Mouse (Mus musculus) limb, embryonic 12.5 days (tissue): Measurements from ENCODE around the gene Col28a1. TPM values are rescaled to one million over a fixed set of nuclear protein-coding genes. Genes with fewer than 3 reads are reported as not detected.
A peak's percentile ranks its signal among the peaks of the same experiment; 100 is the strongest.
"Not testable (repeated sequence)": the region's sequence is repeated elsewhere in the genome, so short reads cannot be mapped to it uniquely, and the experiment has no call there.

Experiments
- ATAC-seq: fragments of 200-750 bp; cut with Nextera tagmentation; 2 replicates; pipeline ENCODE4 v1.8.0; 2017; ENCODE audit warnings: low read depth, moderate TSS enrichment; ENCODE audit not compliant: insufficient number of reproducible peaks, insufficient read depth, low FRiP score, low TSS enrichment
- H3K27ac ChIP-seq: fragments of 300-500 bp; sonication (generic); 2 replicates; pipeline ENCODE4 v1.5.1; 2016; ENCODE audit warnings: mild to moderate bottlenecking, moderate library complexity
- H3K27me3 ChIP-seq: fragments of 300-500 bp; sonication (generic); 2 replicates; pipeline ENCODE4 v1.6.1; 2016; ENCODE audit warnings: mild to moderate bottlenecking, moderate library complexity
- H3K36me3 ChIP-seq: fragments of 300-500 bp; sonication (generic); 2 replicates; pipeline ENCODE4 v1.6.1; 2016; ENCODE audit warnings: mild to moderate bottlenecking, moderate library complexity
- H3K4me1 ChIP-seq: fragments of 300-500 bp; sonication (generic); replicated peaks from 2 replicates; pipeline ENCODE4 v1.6.1; 2016
- H3K4me2 ChIP-seq: fragments of 300-500 bp; sonication (generic); 2 replicates; pipeline ENCODE4 v1.6.1; 2016; ENCODE audit warnings: mild to moderate bottlenecking, moderate library complexity
- H3K4me3 ChIP-seq: fragments of 300-500 bp; sonication (generic); replicated peaks from 2 replicates; pipeline ENCODE4 v1.5.1; 2016; ENCODE audit warnings: mild to moderate bottlenecking
- H3K9ac ChIP-seq: fragments of 300-500 bp; sonication (generic); replicated peaks from 2 replicates; pipeline ENCODE4 v1.6.1; 2016; ENCODE audit warnings: mild to moderate bottlenecking, moderate library complexity
- H3K9me3 ChIP-seq: fragments of 300-500 bp; sonication (generic); 2 replicates; pipeline ENCODE4 v1.6.1; 2016; ENCODE audit warnings: mild to moderate bottlenecking, moderate library complexity
- WGBS: fragments of 180-500 bp; shearing (Covaris S2); methylation state at CpG from one replicate; pipeline ENCODE4 v1.1.7; 2016; 5-methylcytosine and 5-hydroxymethylcytosine counted together
- polyA plus RNA-seq: library from polyadenylated mRNA; unstranded; fragments of >200 nt; fragmentation: Nextera tagmentation; extraction: Ambion mirVana; gene quantifications from 2 replicates; pipeline ENCODE4 v1.2.1, GENCODE M21; 2016

The Col28a1 gene
- polyA plus RNA-seq, 1 experiment from 2014 or later, result 0.48 TPM

DNA sequence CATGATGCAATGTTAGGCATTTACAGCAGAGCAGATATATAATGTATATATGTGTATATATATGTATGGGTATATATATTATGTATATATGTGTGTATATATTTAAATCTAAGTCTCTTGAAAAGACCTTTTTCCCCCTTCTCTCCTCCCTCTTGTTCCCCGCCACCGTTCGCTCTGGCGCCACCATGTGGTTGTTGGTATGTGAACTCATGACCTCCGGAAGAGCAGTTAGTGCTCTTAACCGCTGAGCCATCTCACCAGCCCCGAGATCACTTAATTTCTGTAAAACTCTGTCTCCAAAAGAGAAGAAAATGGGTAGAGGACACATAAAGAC lies 208.8 kb downstream of the Col28a1 start:
- Histone ChIP-seq H3K9me3 (no peaks in the 10 kb centered on the region), H3K36me3 (no peaks in the 10 kb centered on the region), H3K27ac (no peak overlapping the region), H3K4me3 (peak overlapping the region; percentile 21), H3K9ac (no peak overlapping the region), H3K4me2 (peak overlapping the region; percentile 37), H3K27me3 (no peaks in the 10 kb centered on the region), H3K4me1 (no peaks in the 10 kb centered on the region)
- 48% methylated on average over 7 of the region's 7 CpGs for WGBS
- no peak for ATAC-seq

DNA sequence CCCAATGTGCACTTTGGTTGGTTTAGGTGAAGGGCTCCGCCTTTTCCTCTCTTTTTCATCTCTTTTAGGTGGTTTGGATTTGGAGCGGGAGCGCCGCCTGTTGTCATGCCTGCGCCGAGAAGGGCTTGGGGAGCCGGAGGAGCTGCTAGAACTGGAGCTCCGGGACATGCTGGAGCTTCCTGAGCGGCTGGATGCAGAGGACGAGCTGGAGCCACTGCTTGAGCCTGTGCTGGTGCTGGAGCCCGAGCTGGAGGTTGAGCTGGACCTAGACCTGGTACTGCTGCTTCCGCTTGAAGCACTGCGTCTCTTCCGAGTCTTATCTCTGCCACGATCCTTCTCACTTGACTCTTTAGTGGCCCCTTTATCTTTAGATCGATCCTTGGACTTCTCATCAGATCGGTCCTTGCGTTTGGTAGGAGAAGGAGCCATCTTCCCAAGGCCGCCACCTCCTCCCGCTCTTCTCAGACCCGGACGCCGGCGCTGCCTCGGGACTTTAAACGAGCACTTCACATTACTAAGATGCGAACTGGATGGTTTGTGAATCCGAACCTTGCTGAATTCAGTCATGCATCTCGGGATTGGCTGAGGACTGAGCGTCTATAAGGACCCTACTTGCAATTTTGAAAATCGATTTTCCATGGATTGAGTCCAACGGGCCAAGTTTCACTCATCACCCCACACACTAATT lies 209.3 kb downstream of the Col28a1 start:
- not testable (repeated sequence) for H3K27me3 ChIP-seq, H3K9me3 ChIP-seq, ATAC-seq, H3K4me1 ChIP-seq, H3K36me3 ChIP-seq, H3K9ac ChIP-seq, H3K27ac ChIP-seq
- peak overlapping the region; percentile 37 for H3K4me2 ChIP-seq
- H3K4me3 ChIP-seq, result peak overlapping the region; percentile 21
- WGBS, result 64% methylated on average over 32 of the region's 32 CpGs

DNA sequence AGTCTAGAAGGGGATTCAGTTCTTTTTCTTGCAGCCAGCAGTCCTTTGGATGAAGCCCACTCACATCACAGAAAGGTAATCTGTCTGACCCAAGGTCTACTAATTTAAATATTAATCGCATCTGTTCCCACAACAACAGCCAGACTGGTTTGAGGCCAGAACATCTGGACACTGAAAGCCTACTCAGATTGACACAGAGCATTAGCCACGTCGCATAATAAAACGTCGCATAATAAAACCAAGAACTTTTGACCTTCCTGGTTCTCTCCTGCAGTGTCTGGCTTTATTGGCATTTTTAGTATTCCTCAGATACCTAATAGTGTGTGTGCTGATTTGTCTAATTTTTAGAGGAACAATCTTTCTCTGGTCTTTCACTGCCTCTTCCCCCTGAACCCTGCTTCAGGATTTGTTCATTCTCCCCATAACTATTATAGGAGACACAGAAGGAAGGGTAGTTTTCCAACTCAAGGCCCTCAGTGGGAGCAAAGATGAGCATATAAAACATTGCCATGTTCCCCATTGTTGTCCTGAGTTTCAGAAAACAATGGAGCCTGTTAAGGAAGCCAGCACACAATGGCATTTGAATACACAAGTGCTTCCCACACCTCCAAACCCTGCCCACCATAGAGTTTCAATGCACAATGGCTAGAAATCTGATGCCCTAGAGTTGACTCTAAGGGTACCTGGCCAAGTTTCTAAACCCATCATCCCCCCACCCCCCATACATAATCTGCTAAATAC lies 221.2 kb downstream of the Col28a1 start:
- ATAC-seq, result 0 out of 2 replicates have a peak, but pooled peaks have one; percentile 62
- Histone ChIP-seq H3K4me2 (no peak overlapping the region), H3K4me1 (peaks cover 16% of the 10 kb centered on the region), H3K4me3 (no peak overlapping the region), H3K9me3 (no peaks in the 10 kb centered on the region), H3K9ac (no peak overlapping the region), H3K27ac (no peak overlapping the region), H3K27me3 (no peaks in the 10 kb centered on the region), H3K36me3 (no peaks in the 10 kb centered on the region)
- 18% methylated on average over 5 of the region's 5 CpGs for WGBS

DNA sequence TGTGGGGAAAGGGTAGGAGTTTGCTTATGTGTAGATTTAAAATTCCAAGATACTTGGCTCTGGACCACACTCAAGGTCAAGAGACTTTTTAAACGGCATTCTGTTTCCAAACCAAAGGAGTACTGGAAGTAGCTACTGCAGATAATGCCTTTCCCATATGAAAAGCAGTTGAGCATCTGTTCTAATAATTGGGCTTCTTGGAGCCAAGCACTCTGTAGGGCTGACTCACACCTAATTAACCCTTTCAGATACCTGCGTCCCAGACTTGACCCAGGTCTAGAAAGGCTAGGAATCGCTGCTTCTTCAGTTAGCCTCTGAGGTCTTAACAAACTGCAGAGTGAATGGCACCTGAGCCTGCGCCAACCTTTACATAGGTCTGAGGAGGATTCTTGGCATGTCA lies 223.0 kb downstream of the Col28a1 start:
- Histone ChIP-seq H3K27ac (no peak overlapping the region), H3K9me3 (no peaks in the 10 kb centered on the region), H3K27me3 (no peaks in the 10 kb centered on the region), H3K36me3 (no peaks in the 10 kb centered on the region), H3K4me3 (no peak overlapping the region), H3K9ac (no peak overlapping the region), H3K4me1 (peaks cover 23% of the 10 kb centered on the region), H3K4me2 (no peak overlapping the region)
- 0 out of 2 replicates have a peak, but pooled peaks have one; percentile 32 for ATAC-seq
- WGBS, result 53% methylated on average over 4 of the region's 4 CpGs

DNA sequence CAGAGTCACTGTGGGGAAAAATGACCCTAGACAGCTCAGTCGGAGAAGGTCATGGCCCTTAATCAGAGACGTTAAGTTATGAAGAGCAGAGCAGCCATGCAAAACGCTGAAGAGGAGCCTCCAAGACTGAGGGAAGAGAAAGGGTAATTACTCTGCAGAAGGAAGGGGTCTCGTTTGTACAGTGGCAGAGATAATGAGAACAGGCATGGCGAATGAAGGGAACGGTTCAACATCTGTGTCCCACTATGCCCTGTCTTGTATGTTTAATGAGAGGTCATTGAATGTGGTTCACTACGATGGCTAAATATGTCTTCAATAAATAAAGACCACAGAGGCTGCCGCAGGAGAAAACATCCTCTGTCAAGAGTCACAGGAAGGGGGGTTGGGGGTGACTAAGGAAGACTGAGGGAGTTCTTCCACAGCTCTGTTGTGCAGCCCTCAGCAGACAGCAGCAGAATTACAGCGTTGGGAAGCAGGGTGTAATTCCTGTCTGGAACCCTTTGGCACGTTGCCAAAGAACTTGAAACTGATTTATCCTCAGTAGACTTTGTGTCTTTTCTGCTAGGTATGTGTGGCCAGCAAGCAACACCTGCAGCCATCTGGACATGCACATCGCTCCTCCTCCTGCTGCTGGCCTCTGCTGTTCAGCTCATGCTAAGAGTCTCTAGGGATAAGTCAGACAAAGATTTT lies 226.4 kb downstream of the Col28a1 start:
- H3K27me3 ChIP-seq, result no peaks in the 10 kb centered on the region
- 0 out of 2 replicates have a peak overlapping the region, but pooled peaks have one; percentile 7 for H3K27ac ChIP-seq
- peak; percentile 78; the same call in 1 of the 2 replicates for ATAC-seq
- 27% methylated on average over 11 of the region's 11 CpGs for WGBS
- no peak overlapping the region for H3K4me3 ChIP-seq
- no peaks in the 10 kb centered on the region for H3K9me3 ChIP-seq
- H3K36me3 ChIP-seq, result no peaks in the 10 kb centered on the region
- H3K4me1 ChIP-seq, result peaks cover 18% of the 10 kb centered on the region
- H3K4me2 ChIP-seq, result no peak overlapping the region
- no peak overlapping the region for H3K9ac ChIP-seq

DNA sequence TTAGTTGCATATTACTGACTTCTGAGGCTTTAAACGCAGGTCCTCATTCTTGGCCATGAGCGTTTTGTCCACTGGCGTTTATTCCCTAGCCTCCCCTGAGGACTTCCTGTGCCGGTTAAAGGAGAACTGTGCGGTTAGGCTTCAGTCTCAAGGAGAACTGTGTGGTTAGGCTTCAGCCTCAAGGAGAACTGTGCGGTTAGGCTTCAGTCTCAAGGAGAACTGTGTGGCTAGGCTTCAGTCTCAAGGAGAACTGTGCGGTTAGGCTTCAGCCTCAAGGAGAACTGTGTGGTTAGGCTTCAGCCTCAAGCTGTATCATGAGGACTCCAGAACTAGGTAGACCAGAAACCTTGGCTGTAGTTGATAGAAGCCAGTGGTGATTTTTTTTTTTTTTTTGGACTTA lies 229.7 kb downstream of the Col28a1 start:
- 88% methylated on average over 7 of the region's 7 CpGs for WGBS
- Histone ChIP-seq H3K4me2 (no peak overlapping the region), H3K4me1 (peaks cover 11% of the 10 kb centered on the region), H3K27me3 (no peaks in the 10 kb centered on the region), H3K9me3 (no peaks in the 10 kb centered on the region), H3K4me3 (no peak overlapping the region), H3K36me3 (no peaks in the 10 kb centered on the region), H3K9ac (no peak overlapping the region), H3K27ac (no peak overlapping the region)
- no peak for ATAC-seq

DNA sequence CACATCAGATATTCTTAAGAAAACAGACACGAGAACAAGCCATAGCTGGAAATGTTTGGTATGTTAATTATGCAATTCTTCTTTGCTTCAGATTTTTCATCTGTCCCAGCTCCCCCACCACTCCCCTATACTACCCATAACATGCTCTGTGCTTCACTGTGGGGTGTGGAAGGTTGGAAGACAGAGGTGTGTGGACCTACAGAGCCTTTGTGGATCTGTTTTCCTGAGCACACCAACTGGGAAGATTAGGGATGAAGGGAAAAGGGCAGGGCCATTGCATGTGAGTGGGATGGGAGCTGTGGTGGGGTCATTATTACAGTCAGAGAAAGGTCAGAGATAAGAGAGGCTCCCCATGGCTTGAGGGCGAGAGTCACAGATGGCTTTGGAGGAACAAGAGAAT lies 240.2 kb downstream of the Col28a1 start:
- no peaks in the 10 kb centered on the region for H3K27me3 ChIP-seq
- H3K27ac ChIP-seq, result no peak overlapping the region
- no peaks in the 10 kb centered on the region for H3K9me3 ChIP-seq
- H3K4me1 ChIP-seq, result no peaks in the 10 kb centered on the region
- H3K9ac ChIP-seq, result no peak overlapping the region
- H3K4me3 ChIP-seq, result no peak overlapping the region
- ATAC-seq, result no peak
- 64% methylated on average over 2 of the region's 2 CpGs for WGBS
- no peaks in the 10 kb centered on the region for H3K36me3 ChIP-seq
- no peak overlapping the region for H3K4me2 ChIP-seq

DNA sequence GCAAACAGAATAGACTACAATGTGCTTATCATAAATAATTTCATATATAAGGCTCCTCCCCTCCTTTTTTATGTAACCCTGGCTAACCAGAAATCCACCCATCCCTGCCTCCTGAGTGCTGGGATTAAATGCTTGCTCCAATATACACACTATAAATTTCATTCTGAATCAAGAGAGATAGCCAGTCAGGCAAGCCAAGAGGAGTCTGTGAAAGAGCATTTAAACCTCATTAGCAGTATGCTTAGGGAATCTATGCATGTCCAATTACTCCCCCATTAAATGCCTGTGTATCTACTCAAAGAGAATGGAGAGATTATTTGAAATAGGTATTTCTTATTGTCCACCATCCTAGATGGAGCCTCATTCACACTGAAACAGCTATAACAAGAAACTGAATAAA lies 240.6 kb downstream of the Col28a1 start:
- Histone ChIP-seq H3K36me3 (no peaks in the 10 kb centered on the region), H3K4me3 (no peak overlapping the region)
- ATAC-seq, result no peak

More for the DNA sequence above, 240.6 kb downstream of the Col28a1 start:
- no peak overlapping the region for H3K27ac ChIP-seq
- no peaks in the 10 kb centered on the region for H3K9me3 ChIP-seq
- H3K9ac ChIP-seq, result no peak overlapping the region
- no peaks in the 10 kb centered on the region for H3K27me3 ChIP-seq
- H3K4me2 ChIP-seq, result no peak overlapping the region
- no peaks in the 10 kb centered on the region for H3K4me1 ChIP-seq

Other genes starting within 250 kb of the Col28a1 start
- gene Mios, start 16.6 kb upstream of the Col28a1 start, polyA plus RNA-seq, result 33.3 and 33.8 TPM in 2 replicates
- gene Rpa3, start 66.6 kb upstream of the Col28a1 start, polyA plus RNA-seq, result 194 and 209 TPM in 2 replicates
- 16.7 and 18.9 TPM in 2 replicates for gene Umad1, start 66.7 kb upstream of the Col28a1 start, polyA plus RNA-seq
- gene Gm45062, start 66.8 kb upstream of the Col28a1 start, polyA plus RNA-seq, result 15.5 and 16.2 TPM in 2 replicates